Mouse (Mus musculus): ENCODE measurements around the gene Adgrg6. TPM values are rescaled to one million over a fixed set of nuclear protein-coding genes. Genes with fewer than 3 reads are reported as not detected.

The Adgrg6 gene
- polyA plus RNA-seq, 1 experiment from 2014 or later: 8.9 TPM

- Histone ChIP-seq H3K9ac (no peak overlapping the region), H3K4me2 (no peak overlapping the region)
- 43% methylated on average over 5 of the region's 5 CpGs for WGBS
These were observed 63.0 kb downstream of the Adgrg6 start for GRCm38 (mm10) chr10:14482483-14482882.

GRCm38 (mm10) chr10:14480928-14481327 is 64.5 kb downstream of the Adgrg6 start:
- Histone ChIP-seq H3K36me3 (no peaks in the 10 kb centered on the region), H3K4me2 (no peak overlapping the region), H3K27ac (peak overlapping the region; percentile 22; the same call in 1 of the 2 replicates), H3K4me3 (no peak overlapping the region), H3K4me1 (peaks cover 10% of the 10 kb centered on the region; the same call in 1 of the 2 replicates), H3K9me3 (no peaks in the 10 kb centered on the region), H3K9ac (no peak overlapping the region), H3K27me3 (no peaks in the 10 kb centered on the region)
- ATAC-seq (ENCODE audit: insufficient number of reproducible peaks, low FRiP score, low TSS enrichment, low read depth): no peak
- 37% methylated on average over 5 of the region's 5 CpGs for WGBS

More at GRCm38 (mm10) chr10:14482483-14482882, 63.0 kb downstream of the Adgrg6 start:
- Histone ChIP-seq H3K36me3 (no peaks in the 10 kb centered on the region), H3K4me3 (no peak overlapping the region), H3K9me3 (no peaks in the 10 kb centered on the region), H3K4me1 (peaks cover 10% of the 10 kb centered on the region; the same call in 1 of the 2 replicates), H3K27me3 (no peaks in the 10 kb centered on the region), H3K27ac (no peak overlapping the region)
- no peak for ATAC-seq (ENCODE audit: insufficient number of reproducible peaks, low FRiP score, low TSS enrichment, low read depth)

GRCm38 (mm10) chr10:14476393-14476792 is 69.1 kb downstream of the Adgrg6 start:
- WGBS: 81% methylated on average over 1 of the region's 1 CpGs
- no peak overlapping the region for H3K4me3 ChIP-seq
- H3K9ac ChIP-seq: no peak overlapping the region
- no peak overlapping the region for H3K27ac ChIP-seq
- ATAC-seq (ENCODE audit: insufficient number of reproducible peaks, low FRiP score, low TSS enrichment, low read depth): no peak
- H3K4me1 ChIP-seq: peaks cover 10% of the 10 kb centered on the region; the same call in 1 of the 2 replicates
- no peak overlapping the region for H3K4me2 ChIP-seq
- H3K9me3 ChIP-seq: no peaks in the 10 kb centered on the region
- H3K36me3 ChIP-seq: no peaks in the 10 kb centered on the region
- no peaks in the 10 kb centered on the region for H3K27me3 ChIP-seq

- H3K4me2 ChIP-seq: no peak overlapping the region
- no peaks in the 10 kb centered on the region for H3K36me3 ChIP-seq
- no peaks in the 10 kb centered on the region for H3K27me3 ChIP-seq
- H3K4me1 ChIP-seq: peaks cover 5% of the 10 kb centered on the region; the same call in 1 of the 2 replicates
- H3K9ac ChIP-seq: no peak overlapping the region
- 82% methylated on average over 2 of the region's 2 CpGs for WGBS
- H3K27ac ChIP-seq: no peak overlapping the region
- no peak overlapping the region for H3K4me3 ChIP-seq
- no peak for ATAC-seq (ENCODE audit: insufficient number of reproducible peaks, low FRiP score, low TSS enrichment, low read depth)
- H3K9me3 ChIP-seq: no peaks in the 10 kb centered on the region
These were observed 69.8 kb downstream of the Adgrg6 start for GRCm38 (mm10) chr10:14475641-14476040.

GRCm38 (mm10) chr10:14474541-14475305 is 70.7 kb downstream of the Adgrg6 start:
- 79% methylated on average over 8 of the region's 8 CpGs for WGBS
- Histone ChIP-seq H3K4me3 (no peak overlapping the region), H3K4me1 (peaks cover 3% of the 10 kb centered on the region; the same call in 1 of the 2 replicates), H3K27me3 (no peaks in the 10 kb centered on the region), H3K4me2 (no peak overlapping the region), H3K27ac (no peak overlapping the region), H3K9me3 (no peaks in the 10 kb centered on the region), H3K9ac (no peak overlapping the region), H3K36me3 (no peaks in the 10 kb centered on the region)
- ATAC-seq (ENCODE audit: insufficient number of reproducible peaks, low FRiP score, low TSS enrichment, low read depth): no peak

- Histone ChIP-seq H3K36me3 (no peaks in the 10 kb centered on the region), H3K4me2 (no peak overlapping the region), H3K4me3 (no peak overlapping the region), H3K27ac (no peak overlapping the region), H3K4me1 (no peaks in the 10 kb centered on the region), H3K9me3 (no peaks in the 10 kb centered on the region), H3K27me3 (no peaks in the 10 kb centered on the region), H3K9ac (no peak overlapping the region)
- 70% methylated on average over 5 of the region's 5 CpGs for WGBS
- no peak for ATAC-seq (ENCODE audit: insufficient number of reproducible peaks, low FRiP score, low TSS enrichment, low read depth)
These were observed 74.4 kb downstream of the Adgrg6 start for GRCm38 (mm10) chr10:14471039-14471550.

- 69% methylated on average over 10 of the region's 10 CpGs for WGBS
- 0 out of 2 replicates have a peak, but pooled peaks cover 6% of the 10 kb centered on the region for H3K4me1 ChIP-seq
- H3K4me2 ChIP-seq: no peak overlapping the region
- H3K4me3 ChIP-seq: no peak overlapping the region
- H3K36me3 ChIP-seq: no peaks in the 10 kb centered on the region
- H3K27ac ChIP-seq: no peak overlapping the region
- no peak overlapping the region for H3K9ac ChIP-seq
- no peaks in the 10 kb centered on the region for H3K9me3 ChIP-seq
- no peaks in the 10 kb centered on the region for H3K27me3 ChIP-seq
- ATAC-seq (ENCODE audit: insufficient number of reproducible peaks, low FRiP score, low TSS enrichment, low read depth): no peak
These were observed 76.8 kb downstream of the Adgrg6 start for GRCm38 (mm10) chr10:14468623-14469022.

GRCm38 (mm10) chr10:14463796-14464511 is 81.5 kb downstream of the Adgrg6 start:
- 0 out of 2 replicates have a peak, but pooled peaks have one; percentile 63 for ATAC-seq (ENCODE audit: insufficient number of reproducible peaks, low FRiP score, low TSS enrichment, low read depth)
- H3K27me3 ChIP-seq: no peaks in the 10 kb centered on the region
- 25% methylated on average over 4 of the region's 4 CpGs for WGBS

GRCm38 (mm10) chr10:14460933-14461514 is 84.4 kb downstream of the Adgrg6 start:
- no peak for ATAC-seq (ENCODE audit: insufficient number of reproducible peaks, low FRiP score, low TSS enrichment, low read depth)
- 90% methylated on average over 4 of the region's 4 CpGs for WGBS

More at GRCm38 (mm10) chr10:14463796-14464511, 81.5 kb downstream of the Adgrg6 start:
- no peaks in the 10 kb centered on the region for H3K36me3 ChIP-seq
- no peak overlapping the region for H3K27ac ChIP-seq
- no peak overlapping the region for H3K4me3 ChIP-seq
- no peak overlapping the region for H3K4me2 ChIP-seq
- 0 out of 2 replicates have a peak, but pooled peaks cover 6% of the 10 kb centered on the region for H3K4me1 ChIP-seq
- no peaks in the 10 kb centered on the region for H3K9me3 ChIP-seq
- no peak overlapping the region for H3K9ac ChIP-seq

GRCm38 (mm10) chr10:14460252-14460932 is 85.1 kb downstream of the Adgrg6 start:
- 69% methylated on average over 5 of the region's 5 CpGs for WGBS
- no peak for ATAC-seq (ENCODE audit: insufficient number of reproducible peaks, low FRiP score, low TSS enrichment, low read depth)
- no peaks in the 10 kb centered on the region for H3K36me3 ChIP-seq
- no peak overlapping the region for H3K9ac ChIP-seq
- 0 out of 2 replicates have a peak, but pooled peaks cover 6% of the 10 kb centered on the region for H3K4me1 ChIP-seq
- H3K27me3 ChIP-seq: no peaks in the 10 kb centered on the region
- no peak overlapping the region for H3K27ac ChIP-seq
- no peaks in the 10 kb centered on the region for H3K9me3 ChIP-seq
- H3K4me3 ChIP-seq: no peak overlapping the region
- no peak overlapping the region for H3K4me2 ChIP-seq

More at GRCm38 (mm10) chr10:14460933-14461514, 84.4 kb downstream of the Adgrg6 start:
- Histone ChIP-seq H3K9me3 (no peaks in the 10 kb centered on the region), H3K36me3 (no peaks in the 10 kb centered on the region), H3K4me1 (0 out of 2 replicates have a peak, but pooled peaks cover 6% of the 10 kb centered on the region), H3K4me3 (no peak overlapping the region), H3K9ac (no peak overlapping the region), H3K27me3 (no peaks in the 10 kb centered on the region), H3K4me2 (no peak overlapping the region), H3K27ac (no peak overlapping the region)

- WGBS: 84% methylated on average over 7 of the region's 7 CpGs
- no peaks in the 10 kb centered on the region for H3K27me3 ChIP-seq
- no peak overlapping the region for H3K4me2 ChIP-seq
- H3K4me3 ChIP-seq: no peak overlapping the region
- H3K4me1 ChIP-seq: 0 out of 2 replicates have a peak, but pooled peaks cover 6% of the 10 kb centered on the region
- ATAC-seq (ENCODE audit: insufficient number of reproducible peaks, low FRiP score, low TSS enrichment, low read depth): no peak
- no peak overlapping the region for H3K9ac ChIP-seq
- H3K27ac ChIP-seq: no peak overlapping the region
- H3K36me3 ChIP-seq: no peaks in the 10 kb centered on the region
- no peaks in the 10 kb centered on the region for H3K9me3 ChIP-seq
These were observed 85.6 kb downstream of the Adgrg6 start for GRCm38 (mm10) chr10:14459819-14460218.

Measured in limb, embryonic 15.5 days (tissue).